Mouse (Mus musculus) myocyte (in vitro differentiated cells): Measurements from ENCODE around the gene Irak4.

Experiments
- CEBPB ChIP-seq: IDR thresholded peaks from 2 replicates; pipeline ENCODE4 v1.6.1; 2011; ENCODE audit warnings: mild to moderate bottlenecking, moderate library complexity; ENCODE audit not compliant: poor library complexity, insufficient read depth, severe bottlenecking
- E2F4 ChIP-seq: IDR thresholded peaks from one replicate; pipeline ENCODE4 v1.6.1; 2011; ENCODE audit warnings: mild to moderate bottlenecking, control low read depth, moderate library complexity; ENCODE audit not compliant: insufficient read depth
- MAX ChIP-seq: IDR thresholded peaks from one replicate; pipeline ENCODE4 v1.6.1; 2011; ENCODE audit warnings: low read depth, mild to moderate bottlenecking, control low read depth
- MYOD1 ChIP-seq, 3 experiments: IDR thresholded peaks; one replicate each; pipeline ENCODE4 v1.6.1; 2011; ENCODE audit warnings: control low read depth in 2 of 3, low read depth in 2 of 3, mild to moderate bottlenecking in 2 of 3, moderate library complexity in 1 of 3; ENCODE audit not compliant: insufficient read length in 2 of 3, control insufficient read depth in 1 of 3
- MYOG ChIP-seq, 3 experiments: IDR thresholded peaks; one replicate each; pipeline ENCODE4 v1.6.1; 2011; ENCODE audit warnings: control low read depth in 2 of 3, low read depth in 2 of 3, mild to moderate bottlenecking in 2 of 3; ENCODE audit not compliant: insufficient read length in 2 of 3, control insufficient read depth in 1 of 3, insufficient read depth in 1 of 3
- POLR2A ChIP-seq: IDR thresholded peaks from one replicate; pipeline ENCODE4 v1.6.1; 2011; ENCODE audit warnings: low read depth, mild to moderate bottlenecking, control low read depth, moderate library complexity; ENCODE audit not compliant: insufficient read length
- POLR2AphosphoS2 ChIP-seq: IDR thresholded peaks from one replicate; pipeline ENCODE4 v1.6.1; 2011; ENCODE audit warnings: low read depth, control low read depth; ENCODE audit not compliant: insufficient read length
- SRF ChIP-seq: IDR thresholded peaks from one replicate; pipeline ENCODE4 v1.6.1; 2011; ENCODE audit warnings: low read depth; ENCODE audit not compliant: control insufficient read depth, insufficient read length
- TCF12 ChIP-seq: IDR thresholded peaks from one replicate; pipeline ENCODE4 v1.6.1; 2011; ENCODE audit warnings: mild to moderate bottlenecking, control low read depth; ENCODE audit not compliant: poor library complexity, insufficient read depth, severe bottlenecking
- USF1 ChIP-seq: IDR thresholded peaks from one replicate; pipeline ENCODE4 v1.6.1; 2011; ENCODE audit warnings: low read depth, mild to moderate bottlenecking, control low read depth, moderate library complexity

DNA sequence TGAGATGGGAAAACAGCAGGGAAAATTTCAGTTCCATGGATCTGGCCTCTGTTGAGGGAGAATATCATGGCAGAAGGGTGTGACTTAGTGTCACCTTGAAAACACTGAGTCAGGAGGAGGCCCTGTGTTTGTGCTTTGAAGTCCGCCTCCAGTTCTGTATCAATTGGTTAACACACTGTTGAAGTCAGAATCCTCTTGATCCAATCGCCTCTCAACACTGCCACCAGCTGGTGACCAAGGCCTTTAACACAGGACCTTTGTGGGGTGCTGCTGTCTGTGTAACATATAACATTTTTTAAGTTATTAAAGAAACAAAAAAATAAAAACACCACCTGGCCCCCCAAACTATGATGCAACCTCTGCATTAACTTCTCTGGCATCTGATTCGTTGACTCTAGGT is 57.9 kb downstream of the Irak4 start:
- TF ChIP-seq POLR2AphosphoS2, result no peak
- no peak for TF ChIP-seq E2F4
- TF ChIP-seq POLR2A, result no peak
- no peak for TF ChIP-seq MAX
- TF ChIP-seq USF1, result no peak
- no peak for TF ChIP-seq SRF
- no peak for TF ChIP-seq MYOG (IDR thresholded peaks at IDR 0.05; ENCODE audit: control insufficient read depth in 1 of 3, insufficient read depth in 1 of 3, insufficient read length in 2 of 3, low read depth in 2 of 3)
- TF ChIP-seq CEBPB, result no peak
- no peak for TF ChIP-seq TCF12
- TF ChIP-seq MYOD1 (IDR thresholded peaks at IDR 0.05; ENCODE audit: control insufficient read depth in 1 of 3, insufficient read length in 2 of 3, low read depth in 2 of 3), result no peak
